Mouse (Mus musculus) CH12.LX (cell line): Measurements from ENCODE around the gene Scube3. TPM values are rescaled to one million over a fixed set of nuclear protein-coding genes. Genes with fewer than 3 reads are reported as not detected.

ENCODE experiments used
- DNase-seq: peaks from one replicate; pipeline ENCODE4 v3.0.0-alpha.2; 2013; ENCODE audit errors: extremely low read depth
- H3K27ac ChIP-seq: 2 replicates; pipeline ENCODE4 v1.5.1; 2012; ENCODE audit warnings: low read depth, mild to moderate bottlenecking, control low read depth, moderate library complexity; ENCODE audit not compliant: insufficient read depth
- H3K27me3 ChIP-seq: replicated peaks from 2 replicates; pipeline ENCODE3; 2012; ENCODE audit warnings: inconsistent platforms
- H3K36me3 ChIP-seq, 2 experiments: replicated peaks in 1 of 2; 2 replicates each; pipeline versions ENCODE3 to v1.6.1; 2012; ENCODE audit warnings: inconsistent platforms in 1 of 2, low read length in 1 of 2, mild to moderate bottlenecking in 1 of 2, mixed read lengths in 1 of 2, moderate library complexity in 1 of 2; ENCODE audit not compliant: control insufficient read depth in 1 of 2, insufficient read depth in 1 of 2
- H3K4me1 ChIP-seq, 2 experiments: 2 replicates each; pipeline ENCODE4 v1.6.1; 2012; ENCODE audit warnings: inconsistent platforms in 1 of 2, moderate library complexity in 1 of 2; ENCODE audit not compliant: insufficient read depth in 2 of 2, control insufficient read depth in 1 of 2
- H3K4me2 ChIP-seq: 2 replicates; pipeline ENCODE4 v1.6.1; 2012; ENCODE audit warnings: low read depth, mild to moderate bottlenecking, control low read depth; ENCODE audit not compliant: poor library complexity, insufficient read depth, severe bottlenecking
- H3K4me3 ChIP-seq, 3 experiments: fragments of 150-350 bp in 1 of 3; sonication (generic) in 1 of 3; replicated peaks in 1 of 3; 2 replicates each; pipeline versions ENCODE3 to v1.5.1; 2011 to 2012; ENCODE audit warnings: low read depth in 2 of 3, low read length in 2 of 3, mild to moderate bottlenecking in 2 of 3, moderate library complexity in 2 of 3, control low read depth in 1 of 3, improper control_type of control experiment in 1 of 3, inconsistent platforms in 1 of 3, mixed read lengths in 1 of 3; ENCODE audit not compliant: poor library complexity in 1 of 3
- H3K79me2 ChIP-seq: replicated peaks from 2 replicates; pipeline ENCODE4 v1.6.1; 2012; ENCODE audit warnings: mild to moderate bottlenecking, moderate library complexity; ENCODE audit not compliant: control insufficient read depth, poor library complexity, insufficient read depth, severe bottlenecking; ENCODE audit errors: extremely low read depth
- H3K9ac ChIP-seq: 2 replicates; pipeline ENCODE4 v1.6.1; 2012; ENCODE audit warnings: low read depth, mild to moderate bottlenecking, control low read depth, moderate library complexity; ENCODE audit not compliant: insufficient read depth
- H3K9me3 ChIP-seq: replicated peaks from 2 replicates; pipeline ENCODE3; 2012; ENCODE audit warnings: low read length, inconsistent platforms, mixed read lengths
- BHLHE40 ChIP-seq: IDR thresholded peaks from 2 replicates; pipeline ENCODE4 v1.6.1; 2011; ENCODE audit warnings: mild to moderate bottlenecking, low read depth, low read length, improper control_type of control experiment
- CHD1 ChIP-seq: IDR thresholded peaks from 2 replicates; pipeline ENCODE4 v1.6.1; 2012; ENCODE audit warnings: low read depth, low read length, improper control_type of control experiment, inconsistent platforms
- CHD2 ChIP-seq: IDR thresholded peaks from 2 replicates; pipeline ENCODE4 v1.6.1; 2011; ENCODE audit warnings: low read length, improper control_type of control experiment
- CTCF ChIP-seq, 2 experiments: IDR thresholded peaks in 1 of 2; conservative IDR thresholded peaks in 1 of 2; 2 replicates each; pipeline ENCODE4 v1.5.1; 2011 to 2012; ENCODE audit warnings: low read depth in 2 of 2, low read length in 2 of 2, improper control_type of control experiment in 1 of 2, inconsistent platforms in 1 of 2, mild to moderate bottlenecking in 1 of 2, moderate library complexity in 1 of 2
- ELF1 ChIP-seq: IDR thresholded peaks from 2 replicates; pipeline ENCODE4 v1.6.1; 2014; ENCODE audit warnings: low read depth, mild to moderate bottlenecking, inconsistent platforms, low read length, improper control_type of control experiment
- EP300 ChIP-seq: IDR thresholded peaks from 2 replicates; pipeline ENCODE4 v1.6.1; 2011; ENCODE audit warnings: low read length, improper control_type of control experiment
- ETS1 ChIP-seq: conservative IDR thresholded peaks from 2 replicates; pipeline ENCODE4 v1.6.1; 2012; ENCODE audit warnings: low read depth, mild to moderate bottlenecking, inconsistent platforms, low read length, improper control_type of control experiment, moderate library complexity
- HCFC1 ChIP-seq: IDR thresholded peaks from 2 replicates; pipeline ENCODE4 v1.6.1; 2012; ENCODE audit warnings: low read depth, mild to moderate bottlenecking, inconsistent platforms, low read length, improper control_type of control experiment
- IRF4 ChIP-seq: IDR thresholded peaks from 2 replicates; pipeline ENCODE4 v1.6.1; 2014; ENCODE audit warnings: low read depth, mild to moderate bottlenecking, inconsistent platforms, low read length, improper control_type of control experiment
- JUN ChIP-seq: IDR thresholded peaks from 2 replicates; pipeline ENCODE4 v1.6.1; 2011; ENCODE audit warnings: low read depth, mild to moderate bottlenecking, low read length, improper control_type of control experiment, moderate library complexity; ENCODE audit not compliant: insufficient read depth
- JUND ChIP-seq: conservative IDR thresholded peaks from 2 replicates; pipeline ENCODE4 v1.6.1; 2011; ENCODE audit warnings: low read depth, low read length, improper control_type of control experiment
- KAT2A ChIP-seq: IDR thresholded peaks from 2 replicates; pipeline ENCODE4 v1.6.1; 2012; ENCODE audit warnings: low read length, improper control_type of control experiment, inconsistent platforms; ENCODE audit not compliant: insufficient replicate concordance
- MAFK ChIP-seq: IDR thresholded peaks from 2 replicates; pipeline ENCODE4 v1.6.1; 2011; ENCODE audit warnings: low read length, improper control_type of control experiment; ENCODE audit not compliant: insufficient replicate concordance
- MAX ChIP-seq: IDR thresholded peaks from 2 replicates; pipeline ENCODE4 v1.6.1; 2011; ENCODE audit warnings: low read length, improper control_type of control experiment
- MAZ ChIP-seq: IDR thresholded peaks from 2 replicates; pipeline ENCODE4 v1.6.1; 2012; ENCODE audit warnings: low read depth, mild to moderate bottlenecking, inconsistent platforms, low read length, improper control_type of control experiment, moderate library complexity
- MEF2A ChIP-seq: IDR thresholded peaks from 2 replicates; pipeline ENCODE4 v1.6.1; 2014; ENCODE audit warnings: low read depth, mild to moderate bottlenecking, inconsistent platforms, low read length, improper control_type of control experiment, borderline replicate concordance
- MXI1 ChIP-seq: IDR thresholded peaks from 2 replicates; pipeline ENCODE4 v1.6.1; 2011; ENCODE audit warnings: mild to moderate bottlenecking, low read depth, low read length, improper control_type of control experiment
- MYC ChIP-seq: IDR thresholded peaks from 2 replicates; pipeline ENCODE4 v1.6.1; 2011; ENCODE audit warnings: low read depth, mild to moderate bottlenecking, improper control_type of control experiment, low read length
- POLR2A ChIP-seq: IDR thresholded peaks from 2 replicates; pipeline ENCODE4 v1.6.1; 2011; ENCODE audit warnings: low read depth, mild to moderate bottlenecking, improper control_type of control experiment, low read length
- POLR2AphosphoS2 ChIP-seq: IDR thresholded peaks from 2 replicates; pipeline ENCODE4 v1.6.1; 2011; ENCODE audit warnings: low read depth, low read length, improper control_type of control experiment
- RAD21 ChIP-seq: IDR thresholded peaks from 2 replicates; pipeline ENCODE4 v1.6.1; 2011; ENCODE audit warnings: low read depth, mild to moderate bottlenecking, low read length, improper control_type of control experiment, moderate library complexity
- RCOR1 ChIP-seq: conservative IDR thresholded peaks from 2 replicates; pipeline ENCODE4 v1.6.1; 2012; ENCODE audit warnings: low read depth, mild to moderate bottlenecking, inconsistent platforms, low read length, improper control_type of control experiment
- SIN3A ChIP-seq: IDR thresholded peaks from 2 replicates; pipeline ENCODE4 v1.6.1; 2012; ENCODE audit warnings: low read length, improper control_type of control experiment, inconsistent platforms
- SMC3 ChIP-seq: IDR thresholded peaks from 2 replicates; pipeline ENCODE4 v1.6.1; 2011; ENCODE audit warnings: low read depth, low read length, improper control_type of control experiment
- TCF12 ChIP-seq: IDR thresholded peaks from 2 replicates; pipeline ENCODE4 v1.6.1; 2014; ENCODE audit warnings: low read depth, mild to moderate bottlenecking, inconsistent platforms, low read length, improper control_type of control experiment
- USF1 ChIP-seq: IDR thresholded peaks from 2 replicates; pipeline ENCODE4 v1.6.1; 2014; ENCODE audit warnings: low read depth, mild to moderate bottlenecking, inconsistent platforms, low read length, improper control_type of control experiment
- ZKSCAN1 ChIP-seq: IDR thresholded peaks from 2 replicates; pipeline ENCODE4 v1.6.1; 2012; ENCODE audit warnings: low read depth, inconsistent platforms, low read length, improper control_type of control experiment, borderline replicate concordance
- ZNF384 ChIP-seq: IDR thresholded peaks from 2 replicates; pipeline ENCODE4 v1.6.1; 2012; ENCODE audit warnings: low read depth, low read length, improper control_type of control experiment, inconsistent platforms
- dilution Hi-C: fragments of 300-500 bp; cut with MboI; formaldehyde crosslinking; loops from 2 replicates; pipeline ENCODE4 v1.14.3; 2020; ENCODE audit warnings: low sequenced_read_pairs; ENCODE audit not compliant: extremely low pct_unique_long_range_greater_than_20kb, extremely low pct_ligation_motif_present
- in situ Hi-C: fragments of 300-500 bp; cut with MboI; formaldehyde crosslinking; loops from 3 replicates; pipeline ENCODE4 v1.14.3; 2019; ENCODE audit warnings: low sequenced_read_pairs, low pct_ligation_motif_present, low pct_unique_long_range_greater_than_20kb, mixed read lengths
- polyA plus RNA-seq: library from polyadenylated mRNA; unstranded; fragments of >175 nt; gene quantifications from 2 replicates; pipeline ENCODE4 v1.2.1, GENCODE M21; 2012; ENCODE audit warnings: low read depth; ENCODE audit not compliant: insufficient read length
- total RNA-seq, 2 experiments: library from RNA; depleted of rRNA; stranded (reverse); fragments of 300-350 nt in 1 of 2; fragments of >200 nt in 1 of 2; gene quantifications; 2 replicates each; pipeline ENCODE4 v1.2.3; 2012 to 2014

The Scube3 gene
- total and polyA plus RNA-seq, 3 experiments: 0.08 to 0.19 TPM; not detected in 1

GRCm38 (mm10) chr17:28117451-28118209 lies 24.3 kb upstream of the Scube3 start:
- Histone ChIP-seq H3K79me2 (no peaks in the 10 kb centered on the region), H3K4me3 (no peak overlapping the region), H3K9ac (no peak overlapping the region), H3K4me2 (peak overlapping the region; percentile 17), H3K4me1 (peaks cover 17 to 61% of the 10 kb centered on the region in 2 experiments), H3K27me3 (peaks cover 13% of the 10 kb centered on the region), H3K27ac (no peak overlapping the region), H3K9me3 (peaks cover 19% of the 10 kb centered on the region), H3K36me3 (no peaks in the 10 kb centered on the region)
- in situ Hi-C loops (no loop called here), dilution Hi-C loops (no loop called here)
- TF ChIP-seq BHLHE40 (peak; percentile 67), EP300 (peak; percentile 68), POLR2AphosphoS2 (no peak), MAZ (0 out of 2 replicates have a peak, but pooled peaks have one; percentile 27), SIN3A (0 out of 2 replicates have a peak, but pooled peaks have one; percentile 41), ZKSCAN1 (no peak), CHD2 (0 out of 2 replicates have a peak, but pooled peaks have one; percentile 28), ETS1 (peak; percentile 57), CHD1 (no peak), POLR2A (no peak), CTCF (conservative IDR thresholded peaks at IDR 0.05 in 1 of 2, IDR thresholded peaks at IDR 0.05 in 1 of 2; ENCODE audit: low read depth in 2 of 2, low read length in 2 of 2) (no peak), SMC3 (no peak), IRF4 (peak; percentile 64), TCF12 (no peak; the same call in 1 of the 2 replicates), RCOR1 (peak; percentile 62; the same call in 1 of the 2 replicates), ELF1 (no peak), MAX (peak; percentile 71; the same call in 1 of the 2 replicates), MXI1 (0 out of 2 replicates have a peak, but pooled peaks have one; percentile 26), HCFC1 (no peak), RAD21 (no peak), USF1 (0 out of 2 replicates have a peak, but pooled peaks have one; percentile 4), MAFK (0 out of 2 replicates have a peak, but pooled peaks have one; percentile 38), JUND (0 out of 2 replicates have a peak, but pooled peaks have one; percentile 24), ZNF384 (peak; percentile 72), MEF2A (peak; percentile 79), MYC (0 out of 2 replicates have a peak, but pooled peaks have one; percentile 53), JUN (peak; percentile 18; the same call in 1 of the 2 replicates), KAT2A (no peak)
- DNase-seq: peak; percentile 62
